Mouse (Mus musculus) heart, postnatal 4 days (tissue): ENCODE results near the gene Nkx6-1. TPM values are rescaled to one million over a fixed set of nuclear protein-coding genes. Genes with fewer than 3 reads are reported as not detected.

Experiments used
- DNase-seq: peaks from one replicate; pipeline ENCODE4 v3.0.0; 2021
- total RNA-seq, 2 experiments: library from RNA; stranded (reverse); gene quantifications; 2 replicates each; pipeline ENCODE4 v1.2.3; 2021

Nkx6-1 gene
- total RNA-seq, 2 experiments from 2014 or later: not detected

DNA sequence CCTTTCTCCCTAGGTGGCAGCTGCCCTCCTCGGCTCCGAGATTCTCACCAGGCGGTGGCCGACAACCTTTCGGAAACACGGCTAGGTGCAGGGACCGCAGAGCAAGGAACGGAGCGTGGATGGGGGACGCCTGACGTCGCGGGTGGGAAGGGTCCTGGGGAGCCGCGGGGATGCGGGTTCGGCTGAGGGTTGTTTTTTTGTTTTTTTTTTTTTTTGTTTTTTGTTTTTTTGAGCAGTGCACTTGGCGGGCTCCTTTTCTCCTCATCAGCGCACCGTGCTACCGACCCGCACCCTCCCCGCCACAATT is 5.9 kb downstream of the Nkx6-1 start:
- DNase-seq: peak; percentile 10

DNA sequence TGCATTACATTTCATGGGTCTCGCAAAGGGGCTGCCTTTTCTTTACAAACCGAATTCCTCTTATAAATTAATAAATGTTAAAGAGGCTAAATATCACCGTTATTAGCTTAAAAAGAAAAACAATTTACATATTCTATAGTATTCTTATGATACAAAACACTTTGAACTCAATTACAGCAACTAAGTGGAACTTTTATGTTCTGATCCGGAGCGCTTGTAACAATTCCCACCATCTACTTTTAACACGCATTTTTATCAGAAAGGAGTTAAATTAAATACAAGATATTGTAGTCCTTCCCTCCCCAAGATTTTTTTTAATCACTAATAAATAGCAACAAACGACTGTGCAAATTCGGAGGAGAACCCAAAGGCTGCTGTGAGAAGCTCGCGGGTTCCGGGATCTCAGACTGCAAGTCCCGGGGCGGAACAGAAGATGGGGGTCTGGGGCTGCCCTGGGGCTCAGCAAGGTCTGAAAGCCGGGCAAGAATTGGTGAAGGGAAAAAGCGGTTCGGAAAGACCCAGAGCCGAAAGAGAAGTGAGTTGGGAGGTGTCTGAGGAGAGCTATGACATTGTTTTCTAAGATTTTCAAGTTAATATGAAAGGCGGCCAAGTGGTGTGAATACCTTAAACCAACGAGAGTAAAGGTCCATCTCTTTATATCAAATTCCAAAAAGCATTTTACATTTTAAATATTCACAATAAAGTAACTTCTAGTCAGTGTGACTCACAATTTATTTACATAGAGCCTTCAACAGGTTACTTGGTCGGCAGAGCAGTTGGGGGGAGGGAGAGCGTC is 6.4 kb downstream of the Nkx6-1 start:
- peak; percentile 12 for DNase-seq

DNA sequence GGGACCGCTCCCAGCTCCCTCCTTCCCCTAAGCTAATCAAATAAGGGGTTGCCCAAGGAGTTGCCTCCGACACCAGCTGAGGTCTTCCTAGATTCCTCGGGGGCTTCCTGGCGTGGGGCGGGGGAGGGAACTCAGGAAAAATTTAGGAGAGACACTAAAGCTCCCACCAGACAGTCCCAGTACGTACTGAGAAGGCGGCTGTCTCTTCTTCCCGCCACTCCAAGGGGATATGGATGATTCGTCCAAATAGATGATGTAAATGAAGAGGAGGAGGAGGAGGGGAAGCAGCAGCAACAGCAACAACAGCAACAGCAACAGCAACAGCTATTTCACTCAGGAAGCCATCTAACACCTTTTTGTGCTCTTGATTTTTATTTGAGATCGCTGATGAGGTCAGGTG is 7.1 kb downstream of the Nkx6-1 start:
- no peak for DNase-seq

DNA sequence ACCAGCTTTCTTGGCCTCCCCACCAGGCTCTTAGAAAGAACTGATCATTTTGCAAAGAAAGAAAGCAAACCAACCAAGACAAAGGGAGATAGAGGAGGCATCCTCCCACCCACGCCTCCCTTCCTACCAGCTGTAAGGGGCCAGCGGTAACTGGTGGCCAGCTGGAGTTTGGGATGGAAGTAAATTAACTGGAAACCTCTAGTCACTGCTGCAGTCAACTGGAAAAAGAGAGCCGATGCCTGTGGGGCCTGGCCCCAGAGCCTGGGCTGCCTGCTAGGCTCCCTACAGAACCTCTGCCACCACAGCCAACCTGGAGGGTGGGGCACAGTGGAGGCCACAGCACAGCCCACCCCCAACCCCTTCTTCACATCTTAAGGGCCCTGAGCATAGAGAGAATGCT is 8.7 kb downstream of the Nkx6-1 start:
- no peak for DNase-seq

DNA sequence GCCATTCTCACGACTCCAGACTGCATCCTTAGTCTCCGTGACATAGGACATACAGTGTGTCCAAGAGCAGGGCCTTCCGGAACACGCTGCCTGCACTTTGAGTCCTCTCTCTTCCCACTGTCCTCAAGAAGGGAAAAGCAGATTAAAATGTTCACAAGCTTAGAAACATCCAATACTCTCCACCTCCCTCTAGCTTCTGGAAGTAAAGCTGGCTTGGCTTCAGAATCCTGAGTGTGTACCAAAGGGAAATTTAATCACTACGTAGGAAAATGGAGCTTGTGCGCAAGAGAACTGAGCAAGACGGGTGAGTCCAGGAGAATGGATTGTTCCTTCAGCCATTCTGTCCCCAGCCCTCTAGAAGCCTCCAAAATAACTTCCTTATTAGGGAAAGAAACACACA is 9.4 kb downstream of the Nkx6-1 start:
- no peak for DNase-seq

DNA sequence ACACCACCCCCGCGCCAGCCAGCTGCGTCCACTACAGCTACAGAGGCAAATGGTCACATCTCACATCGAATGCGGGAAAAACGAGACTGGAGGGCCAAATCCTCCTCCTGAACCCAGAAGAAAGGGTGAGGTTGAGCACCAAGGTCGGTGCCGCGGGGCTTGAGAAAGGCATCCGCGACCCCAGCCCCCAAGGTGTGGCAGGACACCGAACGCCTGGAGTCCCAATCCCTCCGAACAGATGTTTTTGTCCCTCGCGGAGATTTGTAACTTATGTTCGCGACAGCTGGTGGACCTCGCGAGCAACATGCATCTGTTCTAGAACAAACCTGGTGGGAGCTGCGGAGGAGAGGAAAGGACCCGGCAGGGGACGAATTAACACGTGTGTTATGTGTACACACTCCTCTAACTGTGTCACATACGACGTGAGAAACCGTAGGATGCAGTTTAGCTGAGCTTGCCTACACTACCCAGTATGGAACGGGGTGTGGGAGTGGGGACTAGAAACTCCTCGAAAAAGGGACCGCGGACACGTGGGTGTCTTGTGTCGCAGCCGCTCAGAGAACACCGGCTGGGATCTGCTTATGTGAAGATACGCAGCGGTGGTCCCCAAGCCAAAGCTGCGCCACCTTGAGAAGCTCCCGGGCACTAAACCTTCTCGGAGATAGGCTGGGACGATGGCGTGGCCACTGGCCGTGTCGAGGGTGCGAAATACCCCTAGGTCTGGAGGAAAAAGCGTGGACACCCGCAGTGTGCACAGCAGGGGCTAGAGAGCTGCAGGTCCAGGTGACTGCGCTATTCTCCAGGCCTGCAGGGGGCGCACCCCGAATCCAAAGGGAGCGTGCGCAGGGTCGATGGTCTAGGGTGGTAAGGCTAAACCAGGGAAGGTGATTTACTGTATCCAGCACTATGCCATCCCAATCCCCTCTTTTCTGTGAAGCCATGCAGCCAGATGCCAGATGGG is 16.8 kb downstream of the Nkx6-1 start:
- DNase-seq: peak; percentile 29

DNA sequence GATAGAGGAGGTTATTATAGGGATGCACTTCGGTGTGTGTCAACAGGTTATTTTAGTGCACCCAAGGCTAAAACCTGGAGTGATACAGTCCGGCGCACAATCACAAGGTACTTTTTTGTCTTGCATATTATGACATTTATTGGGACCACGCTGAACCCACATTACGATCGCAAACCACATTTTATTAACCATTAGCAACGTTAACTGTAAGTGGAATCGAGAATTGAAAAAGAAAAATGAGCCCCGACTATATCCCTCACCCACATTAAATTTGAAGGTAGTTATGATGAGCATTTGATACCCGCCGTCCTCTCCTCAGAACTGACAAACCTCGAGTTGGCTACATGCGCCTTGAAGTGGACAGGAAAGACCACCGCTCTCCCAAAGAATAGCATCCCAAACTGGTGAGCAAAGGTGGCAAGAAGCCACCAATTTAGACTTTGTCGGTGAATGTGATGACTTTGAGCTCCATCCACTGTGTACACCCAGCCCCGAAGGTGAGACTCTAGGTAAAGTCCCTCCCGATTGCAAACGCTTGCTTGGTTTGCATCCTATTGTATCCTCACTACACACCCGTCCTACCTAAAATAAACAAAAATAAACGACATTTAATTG is 17.7 kb downstream of the Nkx6-1 start:
- no peak for DNase-seq

DNA sequence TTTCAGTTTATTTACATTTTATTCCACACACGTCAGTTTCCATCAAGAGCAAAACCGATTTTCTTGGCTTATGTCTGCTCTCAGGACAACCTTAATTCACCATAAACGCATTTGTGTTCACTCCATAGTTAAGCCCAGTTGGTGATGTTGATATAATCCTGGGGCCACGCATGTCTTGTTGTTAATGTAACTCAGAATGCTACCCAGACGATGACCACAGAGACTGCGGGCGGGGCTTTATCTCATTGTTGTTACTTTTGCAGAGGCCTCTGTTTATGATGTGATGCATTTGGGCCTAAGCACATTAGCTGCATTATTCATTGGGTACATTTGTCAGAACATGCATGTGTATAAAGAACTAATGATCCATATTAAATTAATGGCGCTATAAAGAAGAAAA is 19.7 kb downstream of the Nkx6-1 start:
- no peak for DNase-seq

DNA sequence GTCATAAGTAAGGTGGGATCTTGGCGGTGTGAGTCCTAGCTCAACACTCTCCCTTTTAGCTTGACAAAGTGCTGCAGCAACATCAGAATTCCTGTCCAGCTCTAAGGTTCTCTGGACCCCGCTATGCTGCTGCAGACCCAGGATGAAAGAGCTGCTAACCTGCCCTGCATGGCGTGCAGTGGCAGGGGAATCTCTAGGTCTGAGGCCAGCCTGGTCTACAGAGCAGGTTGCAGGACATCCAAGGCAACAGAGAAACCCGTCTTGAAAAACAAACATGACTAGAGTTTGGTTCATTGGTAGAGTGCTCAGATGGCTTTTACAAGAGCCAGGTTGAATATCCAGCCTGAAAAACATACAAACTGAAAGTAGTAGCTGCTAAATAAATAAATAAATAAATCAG is 26.7 kb downstream of the Nkx6-1 start:
- no peak for DNase-seq

Other genes starting within 250 kb of the Nkx6-1 start
- 1 to 10 TPM; 2.2 to 3.8 TPM for gene Cds1, start 100.1 kb upstream of the Nkx6-1 start, total RNA-seq